Mouse (Mus musculus): ENCODE results near the gene Pcf11. TPM values are rescaled to one million over a fixed set of nuclear protein-coding genes. Genes with fewer than 3 reads are reported as not detected.

Pcf11 gene
- polyA plus RNA-seq, 1 experiment from 2014 or later: 12.8 TPM

Other genes starting within 250 kb of the Pcf11 start
- 56.7 and 59.9 TPM in 2 replicates for gene Ccdc90b, start 108.8 kb downstream of the Pcf11 start, polyA plus RNA-seq (2014; fragmentation: Nextera tagmentation; extraction: Ambion mirVana)
- gene Ankrd42, start 32.8 kb downstream of the Pcf11 start, polyA plus RNA-seq (2014; fragmentation: Nextera tagmentation; extraction: Ambion mirVana): 2.6 and 3.2 TPM in 2 replicates
- gene Rab30, start 71.7 kb upstream of the Pcf11 start, polyA plus RNA-seq (2014; fragmentation: Nextera tagmentation; extraction: Ambion mirVana): 6.6 and 7.5 TPM in 2 replicates
- gene Ddias, start 204.3 kb upstream of the Pcf11 start, polyA plus RNA-seq (2014; fragmentation: Nextera tagmentation; extraction: Ambion mirVana): 9.0 and 9.4 TPM in 2 replicates
- gene Prcp, start 204.5 kb upstream of the Pcf11 start, polyA plus RNA-seq (2014; fragmentation: Nextera tagmentation; extraction: Ambion mirVana): 23.9 and 24.0 TPM in 2 replicates